In the genomic region with DNA sequence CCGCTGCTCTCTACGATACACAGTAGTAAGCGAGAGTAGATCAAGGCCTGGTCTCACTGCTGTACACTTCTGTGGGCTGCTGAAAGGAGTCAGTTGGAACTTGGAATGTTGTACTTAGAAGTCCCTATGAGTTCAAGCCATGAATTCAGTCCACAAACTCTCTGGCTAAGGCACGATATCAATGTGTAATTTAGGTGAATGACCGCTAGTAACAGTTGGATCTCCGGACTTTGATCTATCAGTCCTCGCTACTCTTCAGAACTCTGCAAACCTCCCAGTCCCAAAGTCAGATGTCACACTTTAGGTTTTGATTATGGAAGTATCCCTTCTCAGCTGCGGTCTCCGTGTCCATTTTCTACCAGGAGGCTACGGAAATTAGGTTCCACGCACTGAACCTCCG, we compare ENCODE assay signal across 23 mouse cellular contexts. TPM values are rescaled to one million over a fixed set of nuclear protein-coding genes. Genes with fewer than 3 reads are reported as not detected.
DNase-seq lines count a peak whose midpoint lies in the region; ATAC-seq lines count a peak whose summit lies in the region.
"Had no signal": no experiment of that assay in that cellular context is flagged by ENCODE, and none has a peak within 500 bp of the region (broad histone marks: within the 10 kb centered on the region; RNA-seq: fewer than 3 reads in every experiment).

No protein-coding gene starts in this region.

- no peak overlapping the region for H3K9ac ChIP-seq in liver, embryonic 16.5 days (ENCODE audit: low read depth, low read length)
- no peak overlapping the region for H3K9ac ChIP-seq in liver, embryonic 11.5 days (ENCODE audit: low read depth, low read length)
- H3K9ac ChIP-seq: embryonic facial prominence, embryonic 13.5 days; embryonic facial prominence, embryonic 15.5 days; forebrain, embryonic 12.5 days had no signal

- no peak overlapping the region for H3K4me3 ChIP-seq in liver, embryonic 16.5 days (ENCODE audit: low read depth, low read length)
- no peak overlapping the region for H3K4me3 ChIP-seq in liver, embryonic 11.5 days (ENCODE audit: low read depth, low read length)
- H3K4me3 ChIP-seq: embryonic facial prominence, embryonic 13.5 days; embryonic facial prominence, embryonic 15.5 days; erythroblast, embryonic 14.5 days; forebrain, embryonic 10.5 days; forebrain, embryonic 12.5 days had no signal

- 88% methylated on average over 12 of the region's 12 CpGs for WGBS in liver, embryonic 16.5 days (ENCODE audit: insufficient replicate concordance)
- WGBS in liver, embryonic 11.5 days: 93% methylated on average over 12 of the region's 12 CpGs

- H3K27me3 ChIP-seq in liver, embryonic 16.5 days (ENCODE audit: control insufficient read depth, insufficient read depth, low read depth, low read length): no peaks in the 10 kb centered on the region
- H3K27me3 ChIP-seq in liver, embryonic 11.5 days (replicated peaks; ENCODE audit: control insufficient read depth, insufficient read depth, low read length): no peaks in the 10 kb centered on the region
- H3K27me3 ChIP-seq: embryonic facial prominence, embryonic 13.5 days; embryonic facial prominence, embryonic 15.5 days; forebrain, embryonic 12.5 days had no signal

- ATAC-seq in liver, embryonic 16.5 days (ENCODE audit: low read depth): 0 out of 2 replicates have a peak, but pooled peaks have one; percentile 16
- ATAC-seq in liver, embryonic 11.5 days (replicated peaks; ENCODE audit: low FRiP score): no peak
- ATAC-seq: forebrain, embryonic 14.5 days; forebrain, embryonic 16.5 days had no signal

- DNase-seq in kidney, adult 9 months: peak; percentile 80
- no peak for DNase-seq in kidney, postnatal 14 days
- DNase-seq in liver, embryonic 11.5 days (ENCODE audit: low spot score): no peak
- DNase-seq: adrenal gland, adult 2 months; adrenal gland, postnatal 10 days; adrenal gland, postnatal 25 days; cerebellum, adult 11 months; cerebellum, adult 18-20 months; cerebellum, adult 8-10 months; cerebellum, adult 9-11 months; cerebellum, postnatal 14 days; cerebellum, postnatal 36 days; embryo, embryonic 11 days had no signal

- H3K4me1 ChIP-seq in liver, embryonic 16.5 days (ENCODE audit: control insufficient read depth, low read depth, low read length): peaks cover 7% of the 10 kb centered on the region
- H3K4me1 ChIP-seq in liver, embryonic 11.5 days (replicated peaks; ENCODE audit: control insufficient read depth, insufficient read depth, low read length): peaks cover 7% of the 10 kb centered on the region
- H3K4me1 ChIP-seq: embryonic facial prominence, embryonic 13.5 days; forebrain, embryonic 10.5 days; forebrain, embryonic 12.5 days had no signal

- no peak overlapping the region for H3K4me2 ChIP-seq in liver, embryonic 16.5 days (ENCODE audit: low read depth, low read length)
- no peak overlapping the region for H3K4me2 ChIP-seq in liver, embryonic 11.5 days
- H3K4me2 ChIP-seq: embryonic facial prominence, embryonic 13.5 days; embryonic facial prominence, embryonic 15.5 days; forebrain, embryonic 12.5 days had no signal

- H3K36me3 ChIP-seq in liver, embryonic 16.5 days (ENCODE audit: control insufficient read depth, insufficient read depth): no peaks in the 10 kb centered on the region
- no peaks in the 10 kb centered on the region for H3K36me3 ChIP-seq in liver, embryonic 11.5 days (ENCODE audit: control insufficient read depth, insufficient read depth, low read length)
- H3K36me3 ChIP-seq: embryonic facial prominence, embryonic 13.5 days; embryonic facial prominence, embryonic 15.5 days; forebrain, embryonic 10.5 days; forebrain, embryonic 12.5 days had no signal

- H3K27ac ChIP-seq in liver, embryonic 16.5 days (ENCODE audit: low read length): no peak overlapping the region
- H3K27ac ChIP-seq in liver, embryonic 11.5 days (ENCODE audit: low read depth, low read length): no peak overlapping the region
- H3K27ac ChIP-seq: embryonic facial prominence, embryonic 13.5 days; embryonic facial prominence, embryonic 15.5 days; forebrain, embryonic 10.5 days; forebrain, embryonic 12.5 days had no signal

- no peaks in the 10 kb centered on the region for H3K9me3 ChIP-seq in liver, embryonic 16.5 days (replicated peaks; ENCODE audit: control insufficient read depth, low read length)
- H3K9me3 ChIP-seq in liver, embryonic 11.5 days (ENCODE audit: control insufficient read depth, low read length): no peaks in the 10 kb centered on the region
- H3K9me3 ChIP-seq: embryonic facial prominence, embryonic 13.5 days; embryonic facial prominence, embryonic 15.5 days; forebrain, embryonic 10.5 days; forebrain, embryonic 12.5 days had no signal

RNA-seq across cellular contexts. Expression of a gene that starts 10.6 kb away (rescaled TPM):
- 29.7 and 32.6 TPM in 2 replicates for polyA plus RNA-seq in liver, embryonic 16.5 days (2015; fragmentation: Nextera tagmentation; extraction: Ambion mirVana)
- 49.0 and 50.4 TPM in 2 replicates for polyA plus RNA-seq in liver, embryonic 11.5 days (2014; fragmentation: Nextera tagmentation; extraction: Ambion mirVana)

RNA-seq across cellular contexts. Expression of a gene that starts 55.5 kb away (rescaled TPM):
- 0.90 and 2.9 TPM in 2 replicates for polyA plus RNA-seq in liver, embryonic 16.5 days (2015; fragmentation: Nextera tagmentation; extraction: Ambion mirVana)
- polyA plus RNA-seq in liver, embryonic 11.5 days (2014; fragmentation: Nextera tagmentation; extraction: Ambion mirVana): not detected in 2 replicates
- polyA plus RNA-seq: C2C12; embryonic facial prominence, embryonic 11.5 days; embryonic facial prominence, embryonic 13.5 days; embryonic facial prominence, embryonic 15.5 days; erythroblast, embryonic 14.5 days; forebrain, embryonic 10.5 days; forebrain, embryonic 12.5 days; forebrain, embryonic 14.5 days; forebrain, embryonic 16.5 days had no signal
